Mouse (Mus musculus) heart, adult 2 months (tissue): ENCODE measurements at regions not wholly inside any gene's neighbourhood (a gene's known extent, or its start where the extent isn't known, plus 50 kb on each side); places are given as distances from the start of the nearest gene placed in this dataset.

Source experiments
- CTCF ChIP-seq: fragments of 200-600 bp; IDR thresholded peaks from 2 replicates; pipeline ENCODE4 v1.8.1; 2022; ENCODE audit warnings: antibody characterized with exemption, mild to moderate bottlenecking, moderate library complexity
- EP300 ChIP-seq: fragments of 200-500 bp; IDR thresholded peaks from 2 replicates; pipeline ENCODE4 v1.6.1; 2011; ENCODE audit warnings: low read depth, low read length, control low read depth; ENCODE audit not compliant: insufficient read depth

- no peak for TF ChIP-seq CTCF
- no peak for TF ChIP-seq EP300
Observed at GRCm38 (mm10) chr8:116346990-116347389, 157.8 kb upstream of the Dynlrb2 start.
